Mouse (Mus musculus) liver, embryonic 14.5 days (tissue): Measurements from ENCODE around the gene Exoc6b.

ENCODE experiments used
- CTCF ChIP-seq: IDR thresholded peaks from 2 replicates; pipeline ENCODE4 v1.5.1; 2016; ENCODE audit warnings: antibody characterized with exemption, low read depth, control low read depth
- EP300 ChIP-seq: IDR thresholded peaks from 2 replicates; pipeline ENCODE4 v1.6.1; 2016; ENCODE audit warnings: antibody characterized with exemption, low read depth

- TF ChIP-seq CTCF (no peak), EP300 (no peak)
Observed at GRCm38 (mm10) chr6:84968531-84968930, 100.8 kb downstream of the Exoc6b start.
